Mouse (Mus musculus) ES-Bruce4 (cell line): ENCODE data around the gene Slco2a1. TPM values are rescaled to one million over a fixed set of nuclear protein-coding genes. Genes with fewer than 3 reads are reported as not detected.

ENCODE experiments used
- H3K27ac ChIP-seq: 2 replicates; pipeline ENCODE4 v1.5.1; 2012; ENCODE audit warnings: low read length, inconsistent platforms; ENCODE audit not compliant: insufficient read depth
- H3K27me3 ChIP-seq: 2 replicates; pipeline ENCODE4 v1.6.1; 2012; ENCODE audit warnings: mild to moderate bottlenecking, low read length, inconsistent platforms; ENCODE audit not compliant: control insufficient read depth, poor library complexity, insufficient read depth, severe bottlenecking
- H3K36me3 ChIP-seq: 2 replicates; pipeline ENCODE4 v1.6.1; 2012; ENCODE audit warnings: inconsistent platforms, mild to moderate bottlenecking, low read length, moderate library complexity; ENCODE audit not compliant: control insufficient read depth, poor library complexity, insufficient read depth, severe bottlenecking
- H3K4me1 ChIP-seq: one replicate; pipeline ENCODE4 v1.8.1; 2011; ENCODE audit warnings: low read length; ENCODE audit not compliant: control insufficient read depth, insufficient read depth
- H3K4me3 ChIP-seq: 2 replicates; pipeline ENCODE4 v1.5.1; 2011; ENCODE audit warnings: low read depth, mild to moderate bottlenecking, low read length
- H3K9ac ChIP-seq: 2 replicates; pipeline ENCODE4 v1.6.1; 2012; ENCODE audit warnings: low read depth, mild to moderate bottlenecking, inconsistent platforms; ENCODE audit not compliant: poor library complexity, severe bottlenecking
- H3K9me3 ChIP-seq: replicated peaks from 2 replicates; pipeline ENCODE4 v1.6.1; 2012; ENCODE audit warnings: mild to moderate bottlenecking, low read length, inconsistent platforms; ENCODE audit not compliant: control insufficient read depth, poor library complexity, insufficient read depth, severe bottlenecking
- CTCF ChIP-seq: IDR thresholded peaks from one replicate; pipeline ENCODE4 v1.8.1; 2011; ENCODE audit warnings: low read depth, low read length
- EP300 ChIP-seq: IDR thresholded peaks from 2 replicates; pipeline ENCODE4 v1.6.1; 2011; ENCODE audit warnings: low read depth, low read length; ENCODE audit not compliant: insufficient read depth
- POLR2A ChIP-seq: IDR thresholded peaks from one replicate; pipeline ENCODE4 v1.8.1; 2011; ENCODE audit warnings: low read length; ENCODE audit not compliant: insufficient read depth
- polyA plus RNA-seq: library from polyadenylated mRNA; stranded (reverse); fragments of >200 nt; gene quantifications from 2 replicates; pipeline ENCODE4 v1.2.4, GENCODE M21; 2011; ENCODE audit warnings: low read depth; ENCODE audit not compliant: missing spikeins, insufficient read depth, insufficient read length

Gene Slco2a1
- polyA plus RNA-seq, 1 experiment, result 3.1 TPM

DNA sequence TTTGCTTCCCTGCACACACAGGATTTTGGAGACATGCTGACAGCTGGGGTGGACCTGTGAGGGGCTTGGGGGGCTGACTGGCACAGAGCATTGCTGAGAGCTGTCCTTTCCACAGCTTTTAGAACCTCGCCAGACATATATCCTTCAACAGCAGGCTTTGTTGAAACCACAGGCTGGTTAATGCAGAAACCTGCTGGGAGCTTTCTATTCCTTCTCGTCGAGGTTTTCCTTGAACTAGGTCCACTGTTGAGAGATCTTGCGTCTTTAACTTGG lies 2.6 kb downstream of the Slco2a1 start:
- Histone ChIP-seq H3K4me1 (no peaks in the 10 kb centered on the region), H3K9ac (no peak overlapping the region), H3K36me3 (no peaks in the 10 kb centered on the region), H3K27me3 (no peaks in the 10 kb centered on the region), H3K4me3 (no peak overlapping the region), H3K27ac (no peak overlapping the region), H3K9me3 (no peaks in the 10 kb centered on the region)
- TF ChIP-seq CTCF, result no peak
- no peak for TF ChIP-seq EP300
- TF ChIP-seq POLR2A, result no peak

DNA sequence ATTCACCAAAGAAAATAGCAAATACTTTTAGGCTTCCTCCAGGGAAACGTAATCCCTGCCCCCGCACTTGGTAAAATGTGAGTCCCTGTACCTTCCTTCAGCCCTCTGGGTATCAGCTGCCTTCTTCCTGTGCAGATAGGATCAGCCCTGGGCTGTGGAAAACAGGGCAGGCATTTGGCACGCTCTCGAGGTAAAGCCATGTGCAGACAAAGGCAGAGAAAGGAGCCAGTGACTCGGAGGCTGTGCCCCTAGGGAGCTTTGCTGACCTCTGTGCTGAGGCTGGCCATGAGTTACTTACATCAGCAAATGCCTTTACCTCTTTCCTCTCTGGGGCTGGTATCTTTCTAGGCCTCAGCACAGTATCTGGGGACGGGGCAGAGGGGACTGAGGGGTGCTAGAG lies 4.4 kb downstream of the Slco2a1 start:
- H3K4me3 ChIP-seq, result no peak overlapping the region
- H3K36me3 ChIP-seq, result no peaks in the 10 kb centered on the region
- TF ChIP-seq EP300 (no peak), CTCF (no peak), POLR2A (no peak)
- no peaks in the 10 kb centered on the region for H3K4me1 ChIP-seq
- no peak overlapping the region for H3K27ac ChIP-seq
- no peaks in the 10 kb centered on the region for H3K27me3 ChIP-seq
- H3K9me3 ChIP-seq, result no peaks in the 10 kb centered on the region
- H3K9ac ChIP-seq, result no peak overlapping the region

DNA sequence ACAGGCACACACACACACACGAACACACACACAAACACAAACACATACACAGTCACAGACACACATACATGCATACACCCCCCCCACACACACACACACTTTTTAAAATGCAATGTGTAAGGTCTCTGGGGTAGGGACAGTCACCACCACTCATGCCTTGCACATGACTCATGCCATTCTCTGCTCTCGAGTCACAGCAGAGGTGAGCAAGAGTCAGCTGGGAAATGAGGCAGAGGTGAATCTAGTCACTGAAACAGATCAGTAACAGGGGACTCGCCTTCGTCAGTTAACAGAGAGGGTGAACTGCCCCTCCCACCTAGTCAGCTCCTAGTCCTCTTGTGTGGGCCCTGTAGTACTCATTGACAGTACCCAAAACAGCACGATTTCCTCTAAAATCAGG lies 5.3 kb downstream of the Slco2a1 start:
- H3K9me3 ChIP-seq, result no peaks in the 10 kb centered on the region
- TF ChIP-seq CTCF (no peak), EP300 (no peak), POLR2A (no peak)
- H3K4me3 ChIP-seq, result no peak overlapping the region
- H3K4me1 ChIP-seq, result no peaks in the 10 kb centered on the region
- H3K9ac ChIP-seq, result no peak overlapping the region
- no peaks in the 10 kb centered on the region for H3K36me3 ChIP-seq
- H3K27me3 ChIP-seq, result no peaks in the 10 kb centered on the region
- H3K27ac ChIP-seq, result no peak overlapping the region

DNA sequence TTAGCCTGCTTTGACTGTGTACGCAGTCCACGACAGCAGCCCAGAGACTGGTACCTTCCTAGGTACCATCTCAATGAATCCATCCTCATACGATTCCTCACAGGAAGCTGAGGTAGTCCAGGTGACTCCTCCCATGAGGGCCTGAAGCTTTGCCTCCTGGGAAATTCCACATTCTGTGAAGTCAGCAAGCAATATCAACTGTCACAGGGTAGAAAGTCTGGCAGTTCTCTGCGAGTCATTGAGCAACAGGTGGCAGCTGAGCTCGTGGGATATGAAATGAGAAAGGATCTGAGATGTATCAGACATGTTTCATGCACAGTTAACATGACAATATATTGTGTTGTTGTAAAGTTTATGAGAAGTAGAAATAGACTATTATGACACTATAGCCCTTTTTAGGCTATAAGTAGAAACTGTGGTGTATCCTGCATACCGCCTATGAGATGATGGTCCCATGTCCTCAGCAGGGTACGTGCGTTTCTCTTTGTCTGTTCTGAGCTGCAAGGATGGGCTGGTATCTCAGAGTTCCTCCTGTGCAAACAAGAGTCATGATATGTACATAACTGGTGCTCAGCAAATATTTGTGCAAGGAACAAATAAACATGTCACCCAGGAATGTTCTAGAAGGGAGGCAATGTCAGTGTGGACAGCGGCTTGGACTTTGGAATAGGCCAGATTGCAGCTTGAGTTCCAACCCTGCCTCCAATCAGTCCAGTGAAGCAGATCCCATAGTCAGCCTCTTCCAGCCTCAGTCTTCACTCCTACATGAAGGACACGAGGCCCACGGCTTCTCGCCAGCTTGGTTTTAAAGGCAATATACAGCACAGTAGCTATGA lies 7.5 kb downstream of the Slco2a1 start:
- no peak overlapping the region for H3K27ac ChIP-seq
- H3K9ac ChIP-seq, result no peak overlapping the region
- no peak overlapping the region for H3K4me3 ChIP-seq
- no peaks in the 10 kb centered on the region for H3K36me3 ChIP-seq
- H3K4me1 ChIP-seq, result peaks cover 14% of the 10 kb centered on the region
- H3K9me3 ChIP-seq, result no peaks in the 10 kb centered on the region
- H3K27me3 ChIP-seq, result no peaks in the 10 kb centered on the region
- TF ChIP-seq POLR2A (no peak), CTCF (no peak), EP300 (no peak)

DNA sequence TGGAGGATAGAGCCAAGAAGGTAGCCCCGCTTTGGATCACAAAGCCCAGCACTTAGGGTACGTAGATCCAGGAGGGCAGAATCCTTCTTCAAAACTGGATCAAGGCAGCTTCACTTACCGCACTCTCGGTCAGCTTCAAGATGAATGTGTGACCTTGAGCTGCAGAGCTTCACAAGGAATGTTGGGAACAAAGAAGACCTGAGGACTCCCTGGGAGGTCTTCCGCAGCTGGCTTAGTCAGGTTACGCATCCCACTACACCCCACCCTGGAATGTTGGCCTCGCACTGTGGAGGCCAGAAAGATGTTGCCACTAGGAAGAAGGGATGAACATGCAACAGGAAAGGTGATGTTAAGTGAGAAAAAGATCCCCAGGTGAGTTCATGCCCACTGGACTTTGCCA lies 11.9 kb downstream of the Slco2a1 start:
- Histone ChIP-seq H3K4me1 (peaks cover 25% of the 10 kb centered on the region), H3K27me3 (no peaks in the 10 kb centered on the region), H3K9ac (no peak overlapping the region), H3K36me3 (no peaks in the 10 kb centered on the region), H3K9me3 (no peaks in the 10 kb centered on the region), H3K27ac (peak overlapping the region; percentile 52), H3K4me3 (no peak overlapping the region)
- TF ChIP-seq CTCF (no peak), EP300 (peak; percentile 98), POLR2A (no peak)

DNA sequence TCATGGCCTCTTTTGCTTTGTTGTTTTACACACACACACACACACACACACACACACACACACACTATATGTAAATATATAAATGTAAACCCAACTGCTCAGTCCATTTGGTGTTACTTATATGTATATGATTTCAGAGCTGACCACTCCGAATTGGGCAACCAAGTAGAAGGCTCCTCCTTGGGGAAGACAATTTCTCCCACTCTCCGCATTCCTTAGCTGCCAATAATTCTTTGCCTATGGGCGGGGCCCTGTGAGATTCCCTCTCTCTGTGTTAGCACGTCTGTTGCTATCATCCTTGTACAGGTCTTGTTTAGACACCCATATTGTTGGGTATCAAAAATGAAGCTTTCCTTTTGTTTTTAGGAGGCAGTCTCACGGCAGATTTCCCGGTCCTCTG lies 15.8 kb downstream of the Slco2a1 start:
- H3K9me3 ChIP-seq, result no peaks in the 10 kb centered on the region
- H3K27ac ChIP-seq, result no peak overlapping the region
- H3K36me3 ChIP-seq, result no peaks in the 10 kb centered on the region
- H3K4me3 ChIP-seq, result no peak overlapping the region
- no peak overlapping the region for H3K9ac ChIP-seq
- peaks cover 20% of the 10 kb centered on the region for H3K4me1 ChIP-seq
- TF ChIP-seq POLR2A, result no peak
- no peak for TF ChIP-seq CTCF
- no peak for TF ChIP-seq EP300
- no peaks in the 10 kb centered on the region; the same call in 1 of the 2 replicates for H3K27me3 ChIP-seq
